ENCODE assay signal across 17 mouse cellular contexts in genomic region chr4:46598981-46599380, GRCm38 (mm10). TPM values are rescaled to one million over a fixed set of nuclear protein-coding genes. Genes with fewer than 3 reads are reported as not detected.
DNase-seq lines count a peak whose midpoint lies in the region; ATAC-seq lines count a peak whose summit lies in the region.
"Had no signal": no experiment of that assay in that cellular context is flagged by ENCODE, and none has a peak within 500 bp of the region (broad histone marks: within the 10 kb centered on the region; RNA-seq: fewer than 3 reads in every experiment).

No protein-coding gene starts in this region.

- H3K4me3 ChIP-seq in megakaryocyte, embryonic 14.5 days (replicated peaks) = peak overlapping the region; percentile 79
- H3K4me3 ChIP-seq: forebrain, embryonic 15.5 days; heart, embryonic 13.5 days; hindbrain, embryonic 12.5 days; limb, embryonic 13.5 days; myocyte had no signal

- no peak for ATAC-seq in megakaryocyte, adult 5-6 weeks (ENCODE audit: poor library complexity, severe bottlenecking)
- no peak for ATAC-seq in inflammation-experienced regulatory T-cells, adult 6 months
- ATAC-seq: forebrain, embryonic 15.5 days had no signal

- H3K36me3 ChIP-seq in megakaryocyte, embryonic 14.5 days (replicated peaks; ENCODE audit: low read length) = peaks cover 2% of the 10 kb centered on the region
- H3K36me3 ChIP-seq: forebrain, embryonic 15.5 days; heart, embryonic 13.5 days; hindbrain, embryonic 12.5 days; limb, embryonic 13.5 days had no signal

- H3K9me3 ChIP-seq in megakaryocyte, embryonic 14.5 days = no peaks in the 10 kb centered on the region
- H3K9me3 ChIP-seq: forebrain, embryonic 15.5 days; heart, embryonic 13.5 days; hindbrain, embryonic 12.5 days; limb, embryonic 13.5 days had no signal

- peaks cover 78% of the 10 kb centered on the region for H3K4me1 ChIP-seq in megakaryocyte, embryonic 14.5 days

- peak; percentile 40 for DNase-seq in cerebellum, adult 11-12 months
- no peak for DNase-seq in cerebellum, adult 9-10 months
- peak; percentile 27 for DNase-seq in CD4-positive helper T cell, adult 2 months (ENCODE audit: low read depth, low spot score)
- DNase-seq in induced T-regulatory cell, adult 2 months (ENCODE audit: low read depth) = peak; percentile 63
- no peak for DNase-seq in thymus, postnatal 4 days
- DNase-seq: adrenal gland, adult 2 months; embryo, embryonic 11 days; kidney, adult 18-20 months; lung, postnatal 14 days had no signal

- peaks cover 19% of the 10 kb centered on the region for H3K27me3 ChIP-seq in megakaryocyte, embryonic 14.5 days (replicated peaks)

RNA-seq across cellular contexts. Expression of gene Coro2a, which starts 3.0 kb away (rescaled TPM):
- 29.8 and 31.3 TPM in 2 replicates for polyA plus RNA-seq in megakaryocyte, embryonic 14.5 days (2012; ENCODE audit: insufficient read depth, low replicate concordance)
- 54.8 and 55.6 TPM in 2 replicates for total RNA-seq in megakaryocyte, adult 5-6 weeks (2015)
- total RNA-seq in megakaryocyte, adult 5-6 weeks (2017) = 31.4 and 31.9 TPM in 2 replicates
- polyA plus RNA-seq in inflammation-experienced regulatory T-cells, adult 6 months (2017; shearing (Covaris generic)) = 100 to 1,000 TPM in 2 of 3 experiments, 10 to 100 TPM in 1; 81.9 to 140 (median 126) TPM

RNA-seq across cellular contexts. Expression of gene Tbc1d2, which starts 51.0 kb away (rescaled TPM):
- 4.5 and 7.8 TPM in 2 replicates for polyA plus RNA-seq in megakaryocyte, embryonic 14.5 days (2012; ENCODE audit: insufficient read depth, low replicate concordance)
- 8.9 and 10.4 TPM in 2 replicates for total RNA-seq in megakaryocyte, adult 5-6 weeks (2015)
- total RNA-seq in megakaryocyte, adult 5-6 weeks (2017) = 8.5 and 11.6 TPM in 2 replicates
- 1 to 10 TPM in 1 of 3 experiments, under 1 TPM in 2; 0.12 to 1.3 (median 0.34) TPM for polyA plus RNA-seq in inflammation-experienced regulatory T-cells, adult 6 months (2017; shearing (Covaris generic))

Comparison
In these comparisons a context has a peak if more than half of its experiments do, and no peak if none do; other contexts are left out.
1. DNase-seq: peak in cerebellum, adult 11-12 months (single experiment), CD4-positive helper T cell, adult 2 months (single experiment) and induced T-regulatory cell, adult 2 months (single experiment); none in cerebellum, adult 9-10 months (single experiment) and thymus, postnatal 4 days (single experiment).